Mouse (Mus musculus): ENCODE measurements around the gene Lyrm4. TPM values are rescaled to one million over a fixed set of nuclear protein-coding genes. Genes with fewer than 3 reads are reported as not detected.

The Lyrm4 gene
- total and polyA plus RNA-seq, 2 experiments = 2.7 to 4.2 TPM

GRCm38 (mm10) chr13:36074484-36074883 is 42.8 kb downstream of the Lyrm4 start:
- TF ChIP-seq CTCF (IDR thresholded peaks at IDR 0.05; ENCODE audit: low read depth, low read length) = no peak
- TF ChIP-seq POLR2A (IDR thresholded peaks at IDR 0.05; ENCODE audit: extremely low read depth, insufficient read depth, low read length) = no peak
- Histone ChIP-seq H3K36me3 (ENCODE audit: control insufficient read depth, insufficient read depth, low read length) (peaks cover 3% of the 10 kb centered on the region; the same call in 1 of the 2 replicates), H3K9ac (ENCODE audit: low read depth, low read length) (no peak overlapping the region), H3K79me2 (ENCODE audit: control insufficient read depth, insufficient read depth, low read length) (no peaks in the 10 kb centered on the region; the same call in 1 of the 2 replicates), H3K4me3 (ENCODE audit: insufficient read depth, low read depth, low read length) (no peak overlapping the region), H3K27ac (replicated peaks; ENCODE audit: insufficient read depth, low read depth, low read length) (no peak overlapping the region), H3K27me3 (ENCODE audit: control insufficient read depth, insufficient read depth, low read length) (no peaks in the 10 kb centered on the region), H3K4me1 (ENCODE audit: control insufficient read depth, insufficient read depth, low read length) (no peaks in the 10 kb centered on the region)
- WGBS = 82% methylated on average over 3 of the region's 3 CpGs
- no peak for DNase-seq (ENCODE audit: extremely low read depth, low read depth, low spot score)

GRCm38 (mm10) chr13:36066676-36067075 is 50.6 kb downstream of the Lyrm4 start:
- no peaks in the 10 kb centered on the region for H3K4me1 ChIP-seq (ENCODE audit: control insufficient read depth, insufficient read depth, low read length)
- H3K79me2 ChIP-seq (ENCODE audit: control insufficient read depth, insufficient read depth, low read length) = no peaks in the 10 kb centered on the region; the same call in 1 of the 2 replicates
- DNase-seq (ENCODE audit: extremely low read depth, low read depth, low spot score) = no peak
- WGBS = 95% methylated on average over 2 of the region's 2 CpGs
- no peaks in the 10 kb centered on the region for H3K27me3 ChIP-seq (ENCODE audit: control insufficient read depth, insufficient read depth, low read length)
- TF ChIP-seq POLR2A (IDR thresholded peaks at IDR 0.05; ENCODE audit: extremely low read depth, insufficient read depth, low read length) (no peak), CTCF (IDR thresholded peaks at IDR 0.05; ENCODE audit: low read depth, low read length) (no peak)
- no peak overlapping the region for H3K27ac ChIP-seq (replicated peaks; ENCODE audit: insufficient read depth, low read depth, low read length)
- H3K36me3 ChIP-seq (ENCODE audit: control insufficient read depth, insufficient read depth, low read length) = peaks cover 3% of the 10 kb centered on the region; the same call in 1 of the 2 replicates
- H3K4me3 ChIP-seq (ENCODE audit: insufficient read depth, low read depth, low read length) = no peak overlapping the region
- no peak overlapping the region for H3K9ac ChIP-seq (ENCODE audit: low read depth, low read length)

- H3K4me1 ChIP-seq (ENCODE audit: control insufficient read depth, insufficient read depth, low read length) = peaks cover 6% of the 10 kb centered on the region; the same call in 1 of the 2 replicates
- H3K36me3 ChIP-seq (ENCODE audit: control insufficient read depth, insufficient read depth, low read length) = no peaks in the 10 kb centered on the region
- H3K27ac ChIP-seq (replicated peaks; ENCODE audit: insufficient read depth, low read depth, low read length) = no peak overlapping the region
- no peaks in the 10 kb centered on the region for H3K27me3 ChIP-seq (ENCODE audit: control insufficient read depth, insufficient read depth, low read length)
- H3K4me3 ChIP-seq (ENCODE audit: insufficient read depth, low read depth, low read length) = no peak overlapping the region
- no peak for DNase-seq (ENCODE audit: extremely low read depth, low read depth, low spot score)
- 95% methylated on average over 2 of the region's 2 CpGs for WGBS
- H3K9ac ChIP-seq (ENCODE audit: low read depth, low read length) = no peak overlapping the region
- TF ChIP-seq CTCF (IDR thresholded peaks at IDR 0.05; ENCODE audit: low read depth, low read length) (no peak), POLR2A (IDR thresholded peaks at IDR 0.05; ENCODE audit: extremely low read depth, insufficient read depth, low read length) (no peak)
- H3K79me2 ChIP-seq (ENCODE audit: control insufficient read depth, insufficient read depth, low read length) = no peaks in the 10 kb centered on the region; the same call in 1 of the 2 replicates
These were observed 59.8 kb downstream of the Lyrm4 start for GRCm38 (mm10) chr13:36057489-36057888.

- no peak overlapping the region for H3K9ac ChIP-seq (ENCODE audit: low read depth, low read length)
- peaks cover 7% of the 10 kb centered on the region; the same call in 1 of the 2 replicates for H3K4me1 ChIP-seq (ENCODE audit: control insufficient read depth, insufficient read depth, low read length)
- 95% methylated on average over 4 of the region's 4 CpGs for WGBS
- H3K4me3 ChIP-seq (ENCODE audit: insufficient read depth, low read depth, low read length) = no peak overlapping the region
- no peak for DNase-seq (ENCODE audit: extremely low read depth, low read depth, low spot score)
- no peak for TF ChIP-seq POLR2A (IDR thresholded peaks at IDR 0.05; ENCODE audit: extremely low read depth, insufficient read depth, low read length)
- no peak for TF ChIP-seq CTCF (IDR thresholded peaks at IDR 0.05; ENCODE audit: low read depth, low read length)
- H3K27ac ChIP-seq (replicated peaks; ENCODE audit: insufficient read depth, low read depth, low read length) = no peak overlapping the region
- peaks cover 4% of the 10 kb centered on the region; the same call in 1 of the 2 replicates for H3K79me2 ChIP-seq (ENCODE audit: control insufficient read depth, insufficient read depth, low read length)
- H3K27me3 ChIP-seq (ENCODE audit: control insufficient read depth, insufficient read depth, low read length) = no peaks in the 10 kb centered on the region
- H3K36me3 ChIP-seq (ENCODE audit: control insufficient read depth, insufficient read depth, low read length) = no peaks in the 10 kb centered on the region
These were observed 60.4 kb downstream of the Lyrm4 start for GRCm38 (mm10) chr13:36056925-36057324.

- H3K27ac ChIP-seq (replicated peaks; ENCODE audit: insufficient read depth, low read depth, low read length) = no peak overlapping the region
- no peak overlapping the region for H3K4me3 ChIP-seq (ENCODE audit: insufficient read depth, low read depth, low read length)
- DNase-seq (ENCODE audit: extremely low read depth, low read depth, low spot score) = no peak
- peaks cover 4% of the 10 kb centered on the region; the same call in 1 of the 2 replicates for H3K79me2 ChIP-seq (ENCODE audit: control insufficient read depth, insufficient read depth, low read length)
- 100% methylated on average over 1 of the region's 1 CpGs for WGBS
- peaks cover 7% of the 10 kb centered on the region; the same call in 1 of the 2 replicates for H3K4me1 ChIP-seq (ENCODE audit: control insufficient read depth, insufficient read depth, low read length)
- H3K9ac ChIP-seq (ENCODE audit: low read depth, low read length) = no peak overlapping the region
- H3K36me3 ChIP-seq (ENCODE audit: control insufficient read depth, insufficient read depth, low read length) = no peaks in the 10 kb centered on the region
- TF ChIP-seq POLR2A (IDR thresholded peaks at IDR 0.05; ENCODE audit: extremely low read depth, insufficient read depth, low read length) (no peak), CTCF (IDR thresholded peaks at IDR 0.05; ENCODE audit: low read depth, low read length) (no peak)
- no peaks in the 10 kb centered on the region for H3K27me3 ChIP-seq (ENCODE audit: control insufficient read depth, insufficient read depth, low read length)
These were observed 60.8 kb downstream of the Lyrm4 start for GRCm38 (mm10) chr13:36056509-36056908.

- 0 out of 2 replicates have a peak, but pooled peaks have one; percentile 12 for TF ChIP-seq CTCF (IDR thresholded peaks at IDR 0.05; ENCODE audit: low read depth, low read length)
- no peak for TF ChIP-seq POLR2A (IDR thresholded peaks at IDR 0.05; ENCODE audit: extremely low read depth, insufficient read depth, low read length)
- Histone ChIP-seq H3K27ac (replicated peaks; ENCODE audit: insufficient read depth, low read depth, low read length) (no peak overlapping the region), H3K4me1 (ENCODE audit: control insufficient read depth, insufficient read depth, low read length) (peaks cover 10% of the 10 kb centered on the region), H3K9ac (ENCODE audit: low read depth, low read length) (no peak overlapping the region), H3K36me3 (ENCODE audit: control insufficient read depth, insufficient read depth, low read length) (no peaks in the 10 kb centered on the region), H3K79me2 (ENCODE audit: control insufficient read depth, insufficient read depth, low read length) (no peaks in the 10 kb centered on the region; the same call in 1 of the 2 replicates), H3K27me3 (ENCODE audit: control insufficient read depth, insufficient read depth, low read length) (no peaks in the 10 kb centered on the region), H3K4me3 (ENCODE audit: insufficient read depth, low read depth, low read length) (no peak overlapping the region)
- DNase-seq (ENCODE audit: extremely low read depth, low read depth, low spot score) = peak; percentile 79
- WGBS = 46% methylated on average over 4 of the region's 4 CpGs
These were observed 81.8 kb downstream of the Lyrm4 start for GRCm38 (mm10) chr13:36035528-36035927.
